Comparison of ENCODE assay signal across 8 mouse cellular contexts in genomic region chr10:117905666-117906266, GRCm38 (mm10). TPM values are rescaled to one million over a fixed set of nuclear protein-coding genes. Genes with fewer than 3 reads are reported as not detected.
DNase-seq lines count a peak whose midpoint lies in the region; ATAC-seq and TF ChIP-seq lines count a peak whose summit lies in the region.

No protein-coding gene starts in this region.

- ATAC-seq in hindbrain, embryonic 14.5 days (ENCODE audit: low FRiP score), result 0 out of 2 replicates have a peak, but pooled peaks have one; percentile 11
- ATAC-seq in megakaryocyte, adult 5-6 weeks (ENCODE audit: poor library complexity, severe bottlenecking), result peak; percentile 44; the same call in 1 of the 2 replicates

- no peaks in the 10 kb centered on the region for H3K36me3 ChIP-seq in hindbrain, embryonic 14.5 days (replicated peaks; ENCODE audit: control insufficient read depth, insufficient read depth)

- TF ChIP-seq POLR2A in bone marrow, adult 2 months (IDR thresholded peaks at IDR 0.05; ENCODE audit: borderline replicate concordance, control insufficient read depth, low read depth, low read length), result peak; percentile 24; the same call in 1 of the 2 replicates

- no peak for TF ChIP-seq CTCF in bone marrow, adult 2 months (IDR thresholded peaks at IDR 0.05; ENCODE audit: control insufficient read depth, insufficient read depth, low read length)
- no peak for TF ChIP-seq CTCF in gastrocnemius, adult 2 months (IDR thresholded peaks at IDR 0.05)

- peak; percentile 38 for DNase-seq in ES-CJ7 (ENCODE audit: low read depth, low spot score)
- DNase-seq in gastrocnemius, adult 2 months, result peak; percentile 63
- no peak for DNase-seq in hindbrain, embryonic 14.5 days (ENCODE audit: low spot score)
- DNase-seq in left cerebral cortex, postnatal 36 days (ENCODE audit: low spot score in 2 of 2), result peak; percentile 39 to 54
- DNase-seq in right cerebral cortex, postnatal 10 days (ENCODE audit: low spot score in 2 of 2), result peak; percentile 52 to 66
- DNase-seq in urinary bladder, postnatal 25 days (ENCODE audit: low spot score), result no peak

- peaks cover 1% of the 10 kb centered on the region; the same call in 1 of the 2 replicates for H3K4me1 ChIP-seq in bone marrow, adult 2 months (ENCODE audit: control insufficient read depth, insufficient read depth, low read length)
- H3K4me1 ChIP-seq in hindbrain, embryonic 14.5 days (replicated peaks; ENCODE audit: control insufficient read depth, insufficient read depth, low read length), result no peaks in the 10 kb centered on the region; the same call in 1 of the 2 replicates

- H3K9ac ChIP-seq in hindbrain, embryonic 14.5 days, result peak overlapping the region; percentile 53

- H3K27ac ChIP-seq in bone marrow, adult 2 months (ENCODE audit: control insufficient read depth, insufficient read depth, low read depth, low read length, poor library complexity), result no peak overlapping the region
- H3K27ac ChIP-seq in gastrocnemius, adult 2 months, result peak overlapping the region; percentile 91
- H3K27ac ChIP-seq in hindbrain, embryonic 14.5 days, result no peak overlapping the region; the same call in 1 of the 2 replicates

- 9% methylated on average over 27 of the region's 27 CpGs for WGBS in bone marrow, adult 2 months
- 24% methylated on average over 27 of the region's 27 CpGs for WGBS in hindbrain, embryonic 14.5 days

- no peaks in the 10 kb centered on the region for H3K9me3 ChIP-seq in hindbrain, embryonic 14.5 days (ENCODE audit: control insufficient read depth, low read length)

- H3K27me3 ChIP-seq in hindbrain, embryonic 14.5 days (ENCODE audit: control insufficient read depth, insufficient read depth, low read length), result no peaks in the 10 kb centered on the region

- peak overlapping the region; percentile 19 for H3K4me3 ChIP-seq in bone marrow, adult 2 months (replicated peaks; ENCODE audit: control insufficient read depth, low read depth, low read length)
- peak overlapping the region; percentile 70 for H3K4me3 ChIP-seq in gastrocnemius, adult 2 months
- peak overlapping the region; percentile 30 for H3K4me3 ChIP-seq in hindbrain, embryonic 14.5 days (replicated peaks; ENCODE audit: low read length)

- H3K4me2 ChIP-seq in hindbrain, embryonic 14.5 days (replicated peaks), result peak overlapping the region; percentile 62

- intact Hi-C loops in gastrocnemius, adult 2 months (cut with DNase I), result no loop called here
- intact Hi-C loops in left cerebral cortex, postnatal 36 days (cut with DNase I), result loop anchor here (1.0 to 5.0 kb wide), 2 partner anchors 58 to 198 kb away; partner anchors contain the start of gene Rap1b

RNA-seq across cellular contexts. Expression of gene Rap1b, which starts 59.9 kb away (rescaled TPM):
- 119 and 178 TPM in 2 replicates for polyA plus RNA-seq in bone marrow, adult 2 months (2011; ENCODE audit: insufficient read depth, insufficient read length, low replicate concordance, missing spikeins)
- 10 to 100 TPM; 18.6 to 26.4 TPM for total RNA-seq in gastrocnemius, adult 2 months (2021)
- polyA plus RNA-seq in hindbrain, embryonic 14.5 days (2014; fragmentation: Nextera tagmentation; extraction: Ambion mirVana), result 181 and 195 TPM in 2 replicates
- 10 to 100 TPM; 60.2 to 62.8 TPM for total RNA-seq in left cerebral cortex, postnatal 36 days (2021)
- total RNA-seq in megakaryocyte, adult 5-6 weeks (2015), result 448 and 514 TPM in 2 replicates
- 174 and 218 TPM in 2 replicates for total RNA-seq in megakaryocyte, adult 5-6 weeks (2017)

Comparison
In these comparisons a context has a peak if more than half of its experiments do, and no peak if none do; other contexts are left out.
1. DNase-seq: peak in ES-CJ7 (single experiment), gastrocnemius, adult 2 months (single experiment), left cerebral cortex, postnatal 36 days (2 of 2) and right cerebral cortex, postnatal 10 days (2 of 2); none in hindbrain, embryonic 14.5 days (single experiment) and urinary bladder, postnatal 25 days (single experiment).
2. H3K4me3 ChIP-seq: peak in every context shown above with its lines; median percentile 70 in gastrocnemius, adult 2 months; 30 in hindbrain, embryonic 14.5 days; 19 in bone marrow, adult 2 months.